Mouse (Mus musculus) brain, embryonic 14.5 days (tissue): ENCODE data around the gene Casz1. TPM values are rescaled to one million over a fixed set of nuclear protein-coding genes. Genes with fewer than 3 reads are reported as not detected.

Experiments used
- DNase-seq: peaks from one replicate; pipeline ENCODE4 v3.0.0-alpha.2; 2011; ENCODE audit warnings: low read depth
- CTCF ChIP-seq: fragments of 200-500 bp; IDR thresholded peaks from 2 replicates; pipeline ENCODE4 v1.5.1; 2012; ENCODE audit warnings: inconsistent platforms, mild to moderate bottlenecking, moderate library complexity, borderline replicate concordance; ENCODE audit not compliant: insufficient read depth, insufficient read length; ENCODE audit errors: extremely low read depth
- POLR2A ChIP-seq: fragments of 200-500 bp; IDR thresholded peaks from 2 replicates; pipeline ENCODE4 v1.6.1; 2012; ENCODE audit warnings: mild to moderate bottlenecking, inconsistent platforms, borderline replicate concordance; ENCODE audit not compliant: poor library complexity, insufficient read depth, insufficient read length, severe bottlenecking; ENCODE audit errors: extremely low read depth
- polyA plus RNA-seq: library from polyadenylated mRNA; depleted of rRNA; stranded (reverse); fragments of >200 nt; gene quantifications from 2 replicates; pipeline ENCODE4 v1.2.3, GENCODE M21; 2012

Gene Casz1
- polyA plus RNA-seq, 1 experiment = 6.9 TPM

GRCm38 (mm10) chr4:148955131-148955813, 151.0 kb downstream of the Casz1 start:
- no peak for DNase-seq

DNA sequence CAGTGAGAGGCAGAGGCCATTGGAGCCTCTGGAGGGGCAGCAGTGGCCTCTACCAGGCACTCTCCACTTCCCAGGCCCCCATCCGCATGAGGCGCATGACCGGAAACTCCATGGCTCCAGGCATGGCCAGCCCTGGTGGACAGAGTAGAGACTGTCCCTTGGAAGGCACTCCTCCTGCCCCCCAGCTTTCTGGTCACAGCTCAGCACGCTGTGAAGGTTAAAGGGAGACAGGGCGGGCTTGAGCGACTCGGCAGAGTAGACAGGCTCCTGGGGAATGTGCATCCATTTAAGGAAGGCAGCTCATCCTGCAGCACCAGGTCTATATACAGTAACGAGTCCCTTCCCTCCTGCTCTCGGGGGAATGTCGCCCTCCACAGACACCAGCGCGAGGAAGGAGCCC, 155.8 kb downstream of the Casz1 start:
- TF ChIP-seq CTCF (no peak), POLR2A (no peak)
- DNase-seq = no peak

More at GRCm38 (mm10) chr4:148955131-148955813, 151.0 kb downstream of the Casz1 start:
- TF ChIP-seq POLR2A (no peak), CTCF (no peak)

GRCm38 (mm10) chr4:148961081-148961480, 156.9 kb downstream of the Casz1 start:
- DNase-seq = no peak
- TF ChIP-seq POLR2A (no peak), CTCF (no peak)

DNA sequence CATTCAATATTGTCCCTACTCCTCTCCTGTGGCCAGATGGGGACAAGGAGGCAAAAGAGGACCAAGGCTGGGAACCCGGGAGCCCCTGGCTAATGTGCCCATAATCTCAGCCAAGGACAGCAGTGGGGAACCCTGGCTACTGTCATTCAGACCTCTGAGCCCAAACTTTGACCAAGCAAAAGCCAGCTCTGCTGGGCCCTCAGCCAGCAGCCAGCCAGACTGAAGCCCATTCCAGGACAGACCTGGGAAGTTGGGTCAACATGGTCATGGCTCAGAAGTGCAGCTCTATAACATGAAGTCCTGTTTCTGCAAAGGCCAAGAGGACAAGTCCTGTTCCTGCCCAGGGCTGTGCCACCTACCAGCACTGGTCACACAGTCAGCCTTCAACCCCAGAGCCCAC, 157.9 kb downstream of the Casz1 start:
- no peak for DNase-seq
- TF ChIP-seq POLR2A (no peak), CTCF (no peak)

DNA sequence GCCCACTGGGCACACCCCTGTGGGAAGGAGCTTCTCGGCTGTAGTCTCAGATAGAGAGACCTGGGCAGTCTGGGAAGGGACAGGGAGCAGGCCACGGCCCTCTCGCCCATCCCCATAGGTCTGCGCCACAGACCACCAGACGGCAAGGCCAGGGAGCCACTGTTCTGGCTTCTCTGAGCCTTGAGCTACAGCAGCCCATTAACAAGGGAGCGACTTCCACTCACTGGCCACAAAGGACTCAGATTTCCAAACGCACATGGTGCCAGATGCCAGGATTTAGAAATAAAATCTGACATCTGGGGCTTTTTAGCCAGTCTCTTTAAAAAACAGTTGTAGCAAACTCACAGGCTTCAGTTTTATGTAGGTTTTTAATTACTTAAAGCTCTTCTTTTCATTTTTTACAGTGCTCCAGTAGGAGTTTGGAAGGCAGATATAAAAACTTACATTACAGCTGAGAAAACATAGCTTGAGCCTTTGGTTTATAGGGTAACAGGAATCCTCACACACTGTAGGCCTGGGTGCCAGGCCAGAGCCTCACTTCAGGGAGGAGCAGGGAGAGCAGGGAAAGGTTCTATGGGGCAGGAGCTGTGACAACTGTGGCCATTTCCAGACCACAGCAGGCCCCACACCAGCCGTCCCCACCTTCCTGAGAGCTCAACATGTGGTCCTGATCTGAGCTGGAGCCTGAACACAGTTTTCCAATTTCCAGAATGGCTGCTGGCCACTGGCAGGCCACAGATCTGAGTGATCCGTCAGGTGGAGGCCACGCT, 160.5 kb downstream of the Casz1 start:
- TF ChIP-seq CTCF (no peak), POLR2A (no peak)
- no peak for DNase-seq

GRCm38 (mm10) chr4:148966132-148966531, 161.9 kb downstream of the Casz1 start:
- TF ChIP-seq POLR2A (no peak), CTCF (no peak)
- no peak for DNase-seq

GRCm38 (mm10) chr4:148968859-148969258, 164.6 kb downstream of the Casz1 start:
- TF ChIP-seq CTCF (no peak), POLR2A (no peak)
- DNase-seq = no peak

DNA sequence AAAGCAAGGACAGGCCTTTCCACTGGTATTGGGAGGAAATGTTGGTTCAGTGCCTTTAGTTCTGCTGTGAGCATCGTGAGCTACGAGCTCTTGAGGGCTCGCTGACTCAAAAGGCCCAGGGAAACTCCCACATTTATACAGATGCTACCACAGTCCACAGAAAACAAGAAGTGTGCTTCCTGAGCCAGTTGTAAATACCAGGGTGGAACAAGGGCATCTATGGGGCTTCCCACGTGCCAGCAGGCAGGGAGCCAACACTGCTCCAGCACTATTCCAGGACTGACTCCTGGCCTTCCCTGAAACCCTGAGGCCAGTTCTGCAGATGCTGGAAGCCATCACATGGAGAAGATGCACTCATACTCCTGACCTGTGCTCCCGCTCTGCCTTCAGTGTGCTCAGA, 165.4 kb downstream of the Casz1 start:
- TF ChIP-seq CTCF = no peak
- TF ChIP-seq POLR2A = no peak
- DNase-seq = no peak

- DNase-seq = no peak
- TF ChIP-seq POLR2A (no peak), CTCF (no peak)
These were observed 166.5 kb downstream of the Casz1 start for GRCm38 (mm10) chr4:148970742-148971141.

DNA sequence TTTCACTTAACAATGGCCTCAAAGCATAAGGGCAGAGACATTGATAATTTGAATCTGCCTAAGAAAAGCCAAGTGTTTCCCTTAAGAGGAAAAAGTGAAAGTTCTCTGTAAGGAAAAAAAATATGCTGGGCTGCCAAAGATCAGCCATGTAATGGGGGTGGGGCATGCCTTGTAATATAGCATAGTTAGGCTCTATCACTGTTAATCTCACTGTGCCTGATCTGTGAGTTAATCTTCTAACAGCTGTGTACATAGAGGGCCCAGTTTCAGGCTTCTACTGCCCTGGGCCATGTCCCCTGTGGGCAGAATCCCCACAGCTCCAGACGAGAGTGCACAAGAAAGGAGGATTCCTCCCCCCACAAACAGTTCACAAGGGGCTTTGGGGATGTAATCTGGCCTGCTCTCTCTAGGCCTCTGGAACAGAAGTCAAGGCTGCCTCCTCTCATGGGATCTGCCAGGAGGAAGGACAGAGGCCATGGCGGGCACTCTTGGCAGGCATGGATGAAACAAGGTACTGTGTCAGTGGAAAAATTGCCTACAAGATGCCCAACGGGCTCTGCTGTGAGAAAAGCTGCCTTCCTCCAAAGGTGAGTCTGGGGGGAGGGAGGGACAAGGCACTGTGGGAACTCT, 167.5 kb downstream of the Casz1 start:
- no peak for DNase-seq
- TF ChIP-seq POLR2A (no peak), CTCF (no peak)

GRCm38 (mm10) chr4:148972707-148973106, 168.5 kb downstream of the Casz1 start:
- DNase-seq = no peak
- TF ChIP-seq CTCF (no peak), POLR2A (no peak)

GRCm38 (mm10) chr4:148973387-148973786, 169.2 kb downstream of the Casz1 start:
- DNase-seq = no peak
- TF ChIP-seq CTCF = no peak
- TF ChIP-seq POLR2A = no peak

GRCm38 (mm10) chr4:148974833-148975232, 170.6 kb downstream of the Casz1 start:
- DNase-seq = peak; percentile 88
- TF ChIP-seq CTCF = no peak
- no peak for TF ChIP-seq POLR2A
